Mouse (Mus musculus): ENCODE measurements around the gene Gm13723. TPM values are rescaled to one million over a fixed set of nuclear protein-coding genes. Genes with fewer than 3 reads are reported as not detected.

Gene Gm13723
- not detected in 2 replicates for polyA plus RNA-seq (2012; rRNA removed)

DNA sequence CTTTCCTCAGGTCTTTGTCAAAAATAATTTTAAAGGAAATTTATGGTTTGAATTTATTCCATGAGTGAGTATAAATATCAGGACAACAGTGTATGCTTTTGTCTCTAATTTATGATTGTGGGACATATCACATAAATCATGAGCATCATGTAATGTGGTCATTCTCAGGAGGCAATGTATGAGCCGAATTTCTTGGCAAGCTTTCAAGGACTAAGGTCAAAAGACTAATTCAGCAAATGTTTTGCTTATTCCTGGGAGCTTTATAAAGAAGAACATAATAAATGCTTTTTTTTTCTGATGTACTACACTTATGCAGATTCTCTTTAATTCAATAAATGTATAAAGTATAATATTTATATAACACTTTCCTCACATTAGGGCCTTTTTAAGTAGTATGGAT is at the start of gene Gm13723:
Gene Gm13723 (minus strand): TSS at position 101 of the 400 bp plus-strand sequence.

DNA sequence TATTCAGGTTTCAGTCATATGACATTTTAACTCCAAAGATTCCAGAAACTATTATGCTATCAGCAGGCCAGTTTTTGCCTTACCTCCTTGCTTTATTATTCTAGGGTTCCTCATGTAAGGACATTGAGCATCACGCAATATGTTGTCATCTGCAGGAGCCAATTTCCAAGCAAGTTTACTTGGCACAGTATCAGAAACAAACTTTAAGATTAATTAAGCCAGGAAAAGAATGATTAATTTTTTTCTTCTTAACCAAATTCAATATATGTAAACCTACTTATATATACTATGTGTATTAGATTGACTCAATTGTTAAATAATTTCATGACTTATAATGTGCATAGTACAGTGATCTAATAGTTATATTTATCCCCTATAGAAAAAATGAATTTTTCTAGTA is 17.5 kb upstream of the Gm13723 start, which contains the start of gene Olfr1097:
Gene Olfr1097 (minus strand): TSS at position 101 of the 400 bp plus-strand sequence.

GRCm38 (mm10) chr2:86851596-86851995 is 23.0 kb downstream of the Gm13723 start, which contains the start of gene Olfr1095:
Olfr1095 (minus strand) TSS chr2:86851696.

DNA sequence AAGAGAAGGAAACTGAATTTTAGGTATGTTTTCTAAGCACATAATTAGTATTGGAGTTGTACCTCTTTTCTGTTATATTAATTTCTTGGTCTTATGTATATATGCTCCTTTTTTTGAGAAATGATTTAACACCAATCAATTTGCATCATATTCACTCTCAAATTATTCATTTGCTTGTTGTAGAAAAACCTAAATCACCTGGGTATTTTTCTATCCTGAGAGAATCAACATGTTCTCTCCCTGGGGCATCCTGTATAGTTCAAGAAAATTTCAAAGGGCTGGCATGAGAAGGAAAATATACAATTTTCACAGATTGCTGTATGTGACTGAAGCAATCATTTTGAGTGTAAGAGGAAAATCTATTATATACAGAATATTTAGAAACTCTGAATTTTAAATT is 50.2 kb downstream of the Gm13723 start, which contains the start of gene Olfr1094:
Gene Olfr1094 (plus strand): TSS at position 301 of the 400 bp plus-strand sequence.

Other genes with a start within 250 kb of the Gm13723 start
- gene Olfr1084, start 235.1 kb downstream of the Gm13723 start, polyA plus RNA-seq (2012; rRNA removed) = not detected in 2 replicates
- gene Olfr1085, start 212.8 kb downstream of the Gm13723 start, polyA plus RNA-seq (2012; rRNA removed) = not detected in 2 replicates
- not detected in 2 replicates for gene Olfr1086, start 194.7 kb downstream of the Gm13723 start, polyA plus RNA-seq (2012; rRNA removed)
- gene Olfr1087, start 176.4 kb downstream of the Gm13723 start, polyA plus RNA-seq (2012; rRNA removed) = not detected in 2 replicates
- gene Olfr1089, start 141.1 kb downstream of the Gm13723 start, polyA plus RNA-seq (2012; rRNA removed) = not detected in 2 replicates
- gene Olfr1090, start 115.8 kb downstream of the Gm13723 start, polyA plus RNA-seq (2012; rRNA removed) = not detected in 2 replicates
- not detected in 2 replicates for gene Olfr1093, start 92.3 kb downstream of the Gm13723 start, polyA plus RNA-seq (2012; rRNA removed)
- gene Olfr141, start 64.8 kb downstream of the Gm13723 start, polyA plus RNA-seq (2012; rRNA removed) = not detected in 2 replicates
- gene Olfr1094, start 50.1 kb downstream of the Gm13723 start, polyA plus RNA-seq (2012; rRNA removed) = not detected in 2 replicates
- gene Olfr1095, start 23.1 kb downstream of the Gm13723 start, polyA plus RNA-seq (2012; rRNA removed) = not detected in 2 replicates
- gene Olfr1097, start 17.4 kb upstream of the Gm13723 start, polyA plus RNA-seq (2012; rRNA removed) = not detected in 2 replicates
- gene Olfr1098, start 49.7 kb upstream of the Gm13723 start, polyA plus RNA-seq (2012; rRNA removed) = not detected in 2 replicates
- gene Olfr1099, start 85.9 kb upstream of the Gm13723 start, polyA plus RNA-seq (2012; rRNA removed) = not detected in 2 replicates
- gene Olfr1100, start 105.2 kb upstream of the Gm13723 start, polyA plus RNA-seq (2012; rRNA removed) = not detected in 2 replicates
- not detected in 2 replicates for gene Olfr1101, start 116.4 kb upstream of the Gm13723 start, polyA plus RNA-seq (2012; rRNA removed)
- gene Olfr1102, start 123.6 kb upstream of the Gm13723 start, polyA plus RNA-seq (2012; rRNA removed) = not detected in 2 replicates
- gene Olfr1104, start 152.3 kb upstream of the Gm13723 start, polyA plus RNA-seq (2012; rRNA removed) = not detected in 2 replicates
- gene Olfr1105, start 161.7 kb upstream of the Gm13723 start, polyA plus RNA-seq (2012; rRNA removed) = not detected in 2 replicates
- not detected in 2 replicates for gene Olfr1106, start 177.5 kb upstream of the Gm13723 start, polyA plus RNA-seq (2012; rRNA removed)
- not detected in 2 replicates for gene Olfr1107, start 201.0 kb upstream of the Gm13723 start, polyA plus RNA-seq (2012; rRNA removed)
- not detected in 2 replicates for gene Olfr1109, start 221.2 kb upstream of the Gm13723 start, polyA plus RNA-seq (2012; rRNA removed)
- not detected in 2 replicates for gene Olfr259, start 239.8 kb upstream of the Gm13723 start, polyA plus RNA-seq (2012; rRNA removed)